Mouse (Mus musculus) skeletal muscle tissue, postnatal 0 days (tissue): Measurements from ENCODE around the gene Olfr1373. TPM values are rescaled to one million over a fixed set of nuclear protein-coding genes. Genes with fewer than 3 reads are reported as not detected.

Experiments
- microRNA-seq, 2 experiments: library from miRNA; unstranded; fragments of <30 nt; microRNA quantifications; one replicate each; pipeline ENCODE4; 2016
- polyA plus RNA-seq: library from polyadenylated mRNA; unstranded; fragments of >200 nt; fragmentation: Nextera tagmentation; extraction: Ambion mirVana; gene quantifications from 2 replicates; pipeline ENCODE4 v1.2.1, GENCODE M21; 2015

The Olfr1373 gene
- not detected in 2 replicates for polyA plus RNA-seq

DNA sequence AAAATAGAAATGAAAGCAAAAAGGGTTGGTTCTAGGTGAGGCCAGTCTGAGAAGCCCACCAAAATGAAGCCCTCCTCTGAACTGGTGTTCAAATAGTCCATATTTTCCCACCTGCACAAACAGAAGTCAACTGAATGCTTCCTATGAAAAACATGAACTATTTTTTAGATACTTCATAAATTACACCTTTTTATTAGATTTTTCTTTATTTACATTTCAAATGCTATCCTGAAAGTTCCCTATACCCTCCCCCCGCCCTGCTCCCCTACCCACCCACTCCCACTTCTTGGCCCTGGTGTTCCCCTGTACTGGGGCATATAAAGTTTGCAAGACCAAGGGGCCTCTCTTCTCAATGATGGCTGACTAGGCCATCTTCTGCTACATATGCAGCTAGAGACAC, at the start of gene Olfr1373:
TSS of gene Olfr1373 (minus strand) at position 101 of the 400 bp plus-strand sequence.

DNA sequence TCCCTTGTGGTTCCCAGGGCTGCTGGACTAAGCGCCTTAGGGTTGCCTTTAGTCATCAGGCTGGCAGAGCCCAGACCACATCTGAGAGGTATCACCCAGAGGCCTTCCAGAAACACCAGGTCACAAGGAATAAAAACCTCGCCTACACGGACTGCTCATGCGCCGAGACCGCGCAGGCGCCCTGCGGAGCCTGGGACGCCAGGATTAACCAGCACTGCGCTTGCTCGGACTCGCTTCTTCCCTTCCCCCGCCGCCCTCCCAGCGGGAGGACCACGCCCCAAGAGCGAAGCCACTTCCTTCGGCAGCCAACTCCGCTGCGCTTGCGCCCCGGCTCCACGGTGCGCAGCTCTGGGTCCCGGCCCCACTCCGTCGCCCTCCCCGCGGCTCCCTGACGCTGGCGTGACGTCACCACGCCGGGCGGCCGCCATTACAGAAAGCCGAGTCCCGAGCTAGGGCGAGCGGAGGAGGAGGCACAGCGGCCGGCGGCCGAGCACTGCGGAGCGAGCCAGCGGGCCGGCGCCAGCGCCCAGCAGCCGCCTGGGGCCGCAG, 46.9 kb downstream of the Olfr1373 start, which contains the start of gene Ppp2ca:
TSS of gene Ppp2ca (plus strand) at position 284 of the 549 bp plus-strand sequence.

Small RNAs within 50 kb of the gene (microRNA-seq; reads per million reads assigned to microRNA genes)
- 0 reads per million in 2 experiments for gene Gm24157
- gene Mir3061: 4.9 to 5.7 reads per million in 2 experiments

Other genes starting within 250 kb of the Olfr1373 start
- gene Cdkn2aipnl, start 177.9 kb downstream of the Olfr1373 start, polyA plus RNA-seq: 40.6 and 41.2 TPM in 2 replicates
- 364 and 443 TPM in 2 replicates for gene Ube2b, start 144.8 kb downstream of the Olfr1373 start, polyA plus RNA-seq
- gene Cdkl3, start 141.3 kb downstream of the Olfr1373 start, polyA plus RNA-seq: 10.5 and 10.7 TPM in 2 replicates
- gene Ppp2ca, start 46.8 kb downstream of the Olfr1373 start, polyA plus RNA-seq: 52.5 and 53.1 TPM in 2 replicates
- not detected in 2 replicates for gene Olfr1371, start 68.5 kb upstream of the Olfr1373 start, polyA plus RNA-seq
- 428 and 495 TPM in 2 replicates for gene Skp1a, start 86.5 kb upstream of the Olfr1373 start, polyA plus RNA-seq
- gene Tcf7, start 137.5 kb upstream of the Olfr1373 start, polyA plus RNA-seq: 1.5 and 1.6 TPM in 2 replicates
- 609 and 686 TPM in 2 replicates for gene Vdac1, start 215.3 kb upstream of the Olfr1373 start, polyA plus RNA-seq